Mouse (Mus musculus): ENCODE measurements around the gene Fmnl2.

GRCm38 (mm10) chr2:52989316-52989715 is 131.7 kb downstream of the Fmnl2 start:
- TF ChIP-seq ZNF384 (IDR thresholded peaks at IDR 0.05; ENCODE audit: low read depth, low read length), result no peak
- no peak for TF ChIP-seq ZC3H11A (IDR thresholded peaks at IDR 0.05; ENCODE audit: borderline replicate concordance, low read depth, low read length)
- no peak for TF ChIP-seq CHD2 (IDR thresholded peaks at IDR 0.05; ENCODE audit: low read depth, low read length)
- TF ChIP-seq MAFK (IDR thresholded peaks at IDR 0.05; ENCODE audit: insufficient read depth, low read depth, low read length), result no peak
